Mouse (Mus musculus) forebrain, embryonic 12.5 days (tissue): ENCODE results near the gene Rps27l. TPM values are rescaled to one million over a fixed set of nuclear protein-coding genes. Genes with fewer than 3 reads are reported as not detected.
A peak's percentile ranks its signal among the peaks of the same experiment; 100 is the strongest.
"Not testable (repeated sequence)": the region's sequence is repeated elsewhere in the genome, so short reads cannot be mapped to it uniquely, and the experiment has no call there.

ENCODE experiments used
- ATAC-seq: fragments of 200-750 bp; cut with Nextera tagmentation; 2 replicates; pipeline ENCODE4 v1.8.0; 2017; ENCODE audit warnings: moderate TSS enrichment; ENCODE audit not compliant: low FRiP score
- H3K27ac ChIP-seq: fragments of 300-500 bp; sonication (generic); 2 replicates; pipeline ENCODE4 v1.5.1; 2016; ENCODE audit warnings: mild to moderate bottlenecking
- H3K27me3 ChIP-seq: fragments of 300-500 bp; sonication (generic); 2 replicates; pipeline ENCODE4 v1.6.1; 2016; ENCODE audit warnings: mild to moderate bottlenecking
- H3K36me3 ChIP-seq: fragments of 300-500 bp; sonication (generic); replicated peaks from 2 replicates; pipeline ENCODE4 v1.6.1; 2016; ENCODE audit warnings: mild to moderate bottlenecking
- H3K4me1 ChIP-seq: fragments of 300-500 bp; sonication (generic); 2 replicates; pipeline ENCODE4 v1.6.1; 2016
- H3K4me2 ChIP-seq: fragments of 300-500 bp; sonication (generic); 2 replicates; pipeline ENCODE4 v1.6.1; 2016; ENCODE audit warnings: mild to moderate bottlenecking, moderate library complexity
- H3K4me3 ChIP-seq: fragments of 300-500 bp; sonication (generic); replicated peaks from 2 replicates; pipeline ENCODE4 v1.5.1; 2016; ENCODE audit warnings: mild to moderate bottlenecking
- H3K9ac ChIP-seq: fragments of 300-500 bp; sonication (generic); 2 replicates; pipeline ENCODE4 v1.6.1; 2016; ENCODE audit warnings: mild to moderate bottlenecking
- H3K9me3 ChIP-seq: fragments of 300-500 bp; sonication (generic); 2 replicates; pipeline ENCODE4 v1.6.1; 2016
- WGBS: fragments of 180-500 bp; shearing (Covaris S2); methylation state at CpG from one replicate; pipeline ENCODE4 v1.1.7; 2016; 5-methylcytosine and 5-hydroxymethylcytosine counted together
- polyA plus RNA-seq: library from polyadenylated mRNA; unstranded; fragments of >200 nt; fragmentation: Nextera tagmentation; extraction: Ambion mirVana; gene quantifications from 2 replicates; pipeline ENCODE4 v1.2.1, GENCODE M21; 2016

Rps27l gene
- polyA plus RNA-seq: 588 and 598 TPM in 2 replicates

- no peaks in the 10 kb centered on the region for H3K27me3 ChIP-seq
- peaks cover 15% of the 10 kb centered on the region for H3K4me1 ChIP-seq
- H3K27ac ChIP-seq: peak within 1 kb of the TSS; percentile 87
- H3K9ac ChIP-seq: peak within 1 kb of the TSS; percentile 84
- H3K4me2 ChIP-seq: peak within 1 kb of the TSS; percentile 64
- H3K9me3 ChIP-seq: no peaks in the 10 kb centered on the region
- H3K4me3 ChIP-seq: peak within 1 kb of the TSS; percentile 94
- H3K36me3 ChIP-seq: peaks cover 9% of the 10 kb centered on the region; the same call in 1 of the 2 replicates
- WGBS: under 1% methylated on average over 73 of the region's 77 CpGs
- peak; percentile 98 for ATAC-seq
These were observed at the start of gene Rps27l for GRCm38 (mm10) chr9:66945647-66946641. Rps27l (plus strand) TSS chr9:66946086.

DNA sequence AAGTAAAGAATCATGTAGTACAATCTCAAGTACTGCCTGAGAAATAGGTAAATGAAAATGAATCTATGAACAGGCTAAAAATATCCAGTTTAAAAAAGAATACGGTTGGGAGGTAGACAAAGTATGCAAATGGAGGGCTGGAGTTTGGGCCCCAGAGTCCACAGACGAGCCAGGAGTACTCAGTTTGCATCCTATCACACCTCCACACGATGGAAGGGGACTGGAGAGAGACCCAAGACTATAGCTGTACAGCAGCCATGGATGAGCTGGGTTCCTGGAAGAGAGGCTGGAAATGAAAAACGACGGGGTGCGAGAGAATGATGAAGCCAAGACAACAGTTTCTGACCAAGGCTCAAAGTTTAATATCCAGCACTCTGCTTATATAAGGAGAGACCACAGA lies 48.9 kb upstream of the Rps27l start:
- H3K9ac ChIP-seq: no peak overlapping the region
- no peak overlapping the region for H3K4me2 ChIP-seq
- 59% methylated on average over 6 of the region's 6 CpGs for WGBS
- no peak for ATAC-seq
- H3K36me3 ChIP-seq: no peaks in the 10 kb centered on the region
- no peak overlapping the region for H3K4me3 ChIP-seq
- no peak overlapping the region for H3K27ac ChIP-seq
- no peaks in the 10 kb centered on the region for H3K9me3 ChIP-seq
- no peaks in the 10 kb centered on the region for H3K27me3 ChIP-seq
- H3K4me1 ChIP-seq: 0 out of 2 replicates have a peak, but pooled peaks cover 3% of the 10 kb centered on the region

DNA sequence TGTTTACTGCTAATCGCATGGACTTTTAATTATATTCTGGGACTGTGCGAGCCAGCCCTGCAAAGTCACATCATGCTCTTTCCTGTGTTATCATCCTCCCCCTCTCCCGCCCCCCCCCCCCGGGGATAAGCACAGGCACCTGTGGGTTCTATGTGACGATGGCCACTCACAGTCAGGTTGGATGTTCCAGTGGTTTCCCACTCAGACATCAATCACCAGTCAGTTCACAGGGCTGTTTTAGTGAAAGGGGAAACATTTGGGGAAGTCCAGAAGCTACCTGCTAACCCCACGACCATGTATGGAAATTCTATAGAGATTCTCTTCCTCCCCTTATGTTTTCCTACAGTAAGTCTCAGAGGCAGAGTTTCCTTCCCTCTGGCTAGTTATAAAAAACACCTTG lies 48.0 kb upstream of the Rps27l start:
- no peak overlapping the region for H3K4me2 ChIP-seq
- H3K4me3 ChIP-seq: no peak overlapping the region
- WGBS: 79% methylated on average over 6 of the region's 6 CpGs
- H3K9me3 ChIP-seq: no peaks in the 10 kb centered on the region
- no peak for ATAC-seq
- H3K27me3 ChIP-seq: no peaks in the 10 kb centered on the region
- 0 out of 2 replicates have a peak, but pooled peaks cover 3% of the 10 kb centered on the region for H3K4me1 ChIP-seq
- H3K27ac ChIP-seq: no peak overlapping the region
- H3K36me3 ChIP-seq: no peaks in the 10 kb centered on the region
- no peak overlapping the region for H3K9ac ChIP-seq

GRCm38 (mm10) chr9:66899072-66899471 lies 46.8 kb upstream of the Rps27l start:
- no peak overlapping the region for H3K4me3 ChIP-seq
- no peak overlapping the region for H3K27ac ChIP-seq
- WGBS: 94% methylated on average over 2 of the region's 2 CpGs
- no peaks in the 10 kb centered on the region for H3K27me3 ChIP-seq
- no peaks in the 10 kb centered on the region for H3K36me3 ChIP-seq
- no peaks in the 10 kb centered on the region for H3K9me3 ChIP-seq
- ATAC-seq: no peak
- no peak overlapping the region for H3K4me2 ChIP-seq
- H3K4me1 ChIP-seq: 0 out of 2 replicates have a peak, but pooled peaks cover 3% of the 10 kb centered on the region
- no peak overlapping the region for H3K9ac ChIP-seq

GRCm38 (mm10) chr9:66899526-66899925 lies 46.4 kb upstream of the Rps27l start:
- H3K4me2 ChIP-seq: no peak overlapping the region
- 0 out of 2 replicates have a peak, but pooled peaks cover 3% of the 10 kb centered on the region for H3K4me1 ChIP-seq
- no peak overlapping the region for H3K27ac ChIP-seq
- no peaks in the 10 kb centered on the region for H3K9me3 ChIP-seq
- no peak overlapping the region for H3K4me3 ChIP-seq
- ATAC-seq: no peak
- WGBS: 75% methylated on average over 4 of the region's 4 CpGs
- H3K36me3 ChIP-seq: no peaks in the 10 kb centered on the region
- no peak overlapping the region for H3K9ac ChIP-seq
- H3K27me3 ChIP-seq: no peaks in the 10 kb centered on the region

DNA sequence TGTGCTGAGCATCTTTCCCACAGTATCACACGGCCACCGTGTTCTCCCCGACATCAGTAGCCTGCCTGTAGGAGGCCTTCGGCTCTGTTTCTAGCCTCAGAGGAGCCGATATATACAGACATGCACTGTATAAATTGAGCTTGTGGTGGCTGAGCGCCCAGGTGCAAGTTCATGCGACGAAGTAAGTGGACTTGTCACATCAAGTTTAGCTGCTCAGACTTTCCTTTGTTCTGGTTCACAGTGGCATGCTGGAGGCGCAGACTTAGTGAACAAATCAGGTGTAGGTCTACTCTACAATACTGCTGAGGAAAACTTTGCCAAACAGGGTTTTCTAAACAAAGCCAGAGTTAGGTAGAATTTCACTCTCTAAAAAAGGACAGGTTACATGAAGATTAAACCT lies 39.9 kb upstream of the Rps27l start:
- Histone ChIP-seq H3K4me3 (no peak overlapping the region), H3K4me2 (no peak overlapping the region), H3K27ac (0 out of 2 replicates have a peak overlapping the region, but pooled peaks have one; percentile 11), H3K4me1 (peaks cover 13% of the 10 kb centered on the region; the same call in 1 of the 2 replicates), H3K27me3 (no peaks in the 10 kb centered on the region), H3K36me3 (0 out of 2 replicates have a peak, but pooled peaks cover 3% of the 10 kb centered on the region), H3K9ac (no peak overlapping the region), H3K9me3 (no peaks in the 10 kb centered on the region)
- ATAC-seq: no peak
- 75% methylated on average over 9 of the region's 9 CpGs for WGBS

GRCm38 (mm10) chr9:66907126-66907525 lies 38.8 kb upstream of the Rps27l start:
- 94% methylated on average over 8 of the region's 8 CpGs for whole genome bisulfite sequencing
- ATAC-seq: no peak

GRCm38 (mm10) chr9:66907746-66908397 lies 38.0 kb upstream of the Rps27l start:
- no peak overlapping the region for H3K4me3 ChIP-seq
- no peaks in the 10 kb centered on the region for H3K27me3 ChIP-seq
- no peaks in the 10 kb centered on the region for H3K9me3 ChIP-seq
- H3K9ac ChIP-seq: no peak overlapping the region
- H3K4me1 ChIP-seq: peaks cover 29% of the 10 kb centered on the region
- H3K4me2 ChIP-seq: no peak overlapping the region
- WGBS: 91% methylated on average over 5 of the region's 5 CpGs
- H3K27ac ChIP-seq: no peak overlapping the region
- no peak for ATAC-seq
- 0 out of 2 replicates have a peak, but pooled peaks cover 3% of the 10 kb centered on the region for H3K36me3 ChIP-seq

More at GRCm38 (mm10) chr9:66907126-66907525, 38.8 kb upstream of the Rps27l start:
- Histone ChIP-seq H3K9me3 (no peaks in the 10 kb centered on the region), H3K4me1 (peaks cover 22% of the 10 kb centered on the region; the same call in 1 of the 2 replicates), H3K9ac (no peak overlapping the region), H3K4me2 (no peak overlapping the region), H3K4me3 (no peak overlapping the region), H3K27me3 (no peaks in the 10 kb centered on the region), H3K36me3 (0 out of 2 replicates have a peak, but pooled peaks cover 3% of the 10 kb centered on the region), H3K27ac (no peak overlapping the region)

DNA sequence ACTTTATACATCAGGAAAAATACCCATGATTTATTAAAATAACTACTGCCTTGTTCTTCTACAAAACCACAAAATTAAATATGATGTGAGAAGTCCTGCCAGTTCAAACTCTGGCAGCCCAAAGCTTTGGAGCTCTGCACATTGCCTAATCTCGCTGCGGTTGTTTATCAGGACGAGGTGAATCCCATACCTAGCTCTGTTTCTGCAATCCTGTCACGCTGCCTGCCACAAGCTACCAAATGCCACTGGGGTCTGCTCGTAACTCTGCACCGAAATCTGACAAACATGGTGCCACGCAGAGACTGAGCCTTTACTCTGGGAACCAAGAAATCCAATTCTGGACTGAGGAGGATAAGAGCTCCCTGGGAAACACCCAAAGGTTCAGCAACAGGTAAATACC lies 36.0 kb upstream of the Rps27l start:
- no peak for ATAC-seq
- Histone ChIP-seq H3K9me3 (no peaks in the 10 kb centered on the region), H3K36me3 (0 out of 2 replicates have a peak, but pooled peaks cover 3% of the 10 kb centered on the region), H3K4me1 (peaks cover 39% of the 10 kb centered on the region), H3K9ac (no peak overlapping the region), H3K4me2 (no peak overlapping the region), H3K27me3 (no peaks in the 10 kb centered on the region), H3K4me3 (no peak overlapping the region), H3K27ac (no peak overlapping the region)
- WGBS: 84% methylated on average over 7 of the region's 7 CpGs

- Histone ChIP-seq H3K9me3 (no peaks in the 10 kb centered on the region), H3K9ac (no peak overlapping the region), H3K4me3 (no peak overlapping the region), H3K4me1 (peaks cover 39% of the 10 kb centered on the region), H3K4me2 (no peak overlapping the region), H3K36me3 (0 out of 2 replicates have a peak, but pooled peaks cover 3% of the 10 kb centered on the region), H3K27me3 (no peaks in the 10 kb centered on the region), H3K27ac (no peak overlapping the region)
- WGBS: 94% methylated on average over 5 of the region's 5 CpGs
- ATAC-seq: no peak
These were observed 35.2 kb upstream of the Rps27l start for GRCm38 (mm10) chr9:66910677-66911076.

DNA sequence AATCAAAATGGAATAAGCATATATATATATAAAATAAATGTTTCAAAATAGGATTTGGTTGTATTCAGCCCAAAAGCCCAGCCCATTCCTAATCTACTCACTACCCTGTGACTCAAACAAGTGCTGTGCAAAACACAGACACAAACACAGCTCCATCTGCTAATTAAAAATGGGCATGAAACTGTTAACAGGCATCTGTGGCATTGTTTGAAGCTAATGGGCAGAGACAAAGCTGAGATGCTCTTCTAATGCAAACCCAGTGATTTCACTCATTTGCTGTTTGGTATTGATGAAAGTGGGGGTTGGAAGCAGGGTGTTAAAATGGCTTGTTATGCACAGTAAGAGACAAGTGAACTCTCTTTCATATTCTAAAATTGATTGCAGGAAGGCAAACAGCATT lies 33.6 kb upstream of the Rps27l start:
- Histone ChIP-seq H3K9ac (no peak overlapping the region), H3K27me3 (no peaks in the 10 kb centered on the region), H3K9me3 (no peaks in the 10 kb centered on the region), H3K36me3 (no peaks in the 10 kb centered on the region), H3K4me3 (no peak overlapping the region), H3K4me1 (peaks cover 36% of the 10 kb centered on the region), H3K4me2 (no peak overlapping the region), H3K27ac (peak overlapping the region; percentile 78)
- peak; percentile 4; the same call in 1 of the 2 replicates for ATAC-seq

GRCm38 (mm10) chr9:66913254-66913934 lies 32.5 kb upstream of the Rps27l start:
- not testable (repeated sequence) for ATAC-seq, H3K27me3 ChIP-seq, H3K36me3 ChIP-seq, H3K4me2 ChIP-seq, H3K9me3 ChIP-seq, H3K4me3 ChIP-seq, H3K27ac ChIP-seq, H3K9ac ChIP-seq
- WGBS: 92% methylated on average over 5 of the region's 5 CpGs
- H3K4me1 ChIP-seq: peaks cover 41% of the 10 kb centered on the region
